ENCODE assay signal across 8 mouse cellular contexts in genomic region chr12:30911261-30912047, GRCm38 (mm10). TPM values are rescaled to one million over a fixed set of nuclear protein-coding genes. Genes with fewer than 3 reads are reported as not detected.
DNase-seq lines count a peak whose midpoint lies in the region; ATAC-seq and TF ChIP-seq lines count a peak whose summit lies in the region.

Acp1 (minus strand) TSS chr12:30911589.
Sh3yl1 (plus strand) TSS chr12:30911668.

- under 1% methylated on average over 52 of the region's 52 CpGs for WGBS in hindbrain, embryonic 15.5 days

- no peaks in the 10 kb centered on the region for H3K36me3 ChIP-seq in hindbrain, embryonic 15.5 days

- H3K27me3 ChIP-seq in Patski, result no peaks in the 10 kb centered on the region
- H3K27me3 ChIP-seq in hindbrain, embryonic 15.5 days, result no peaks in the 10 kb centered on the region

- CTCF ChIA-PET in Patski (lab: Charles Lee), result no interaction called here

- no peaks in the 10 kb centered on the region for H3K9me3 ChIP-seq in hindbrain, embryonic 15.5 days

- in situ Hi-C loops in Patski (cut with MboI; ENCODE audit: low pct_unique_long_range_greater_than_20kb), result no loop called here

- peak within 1 kb of the TSS; percentile 70 for H3K4me2 ChIP-seq in hindbrain, embryonic 15.5 days

- H3K27ac ChIP-seq in hindbrain, embryonic 15.5 days (replicated peaks), result peak within 1 kb of the TSS; percentile 72

- peak within 1 kb of the TSS; percentile 85 for H3K9ac ChIP-seq in hindbrain, embryonic 15.5 days

- ATAC-seq in Patski, result peak; percentile 97
- peak; percentile 98 for ATAC-seq in hindbrain, embryonic 15.5 days (ENCODE audit: low FRiP score, low read depth)

- POLR2A ChIA-PET in Patski (lab: Charles Lee), result interaction anchor here (1.2 kb wide), 1 partner anchor 93 kb away, joined by 3 read pairs; no protein-coding TSS in a partner anchor

- DNase-seq in Patski (ENCODE audit: low read depth, low spot score), result no peak
- peak; percentile 98 to 99 for DNase-seq in cerebellum, postnatal 14 days
- DNase-seq in frontal cortex, postnatal 25 days (ENCODE audit: low spot score in 2 of 2), result peak; percentile 90 to 92
- DNase-seq in left cerebral cortex, adult 11 months (ENCODE audit: low spot score), result peak; percentile 90
- peak; percentile 95 to 97 for DNase-seq in lung, postnatal 4 days
- peak; percentile 90 for DNase-seq in retina, postnatal 7 days (ENCODE audit: low read depth, low spot score)
- DNase-seq in urinary bladder, adult 2 months (ENCODE audit: low spot score), result peak; percentile 89

- peak within 1 kb of the TSS; percentile 77 for H3K4me3 ChIP-seq in hindbrain, embryonic 15.5 days

- no peak for TF ChIP-seq CTCF in Patski (IDR thresholded peaks at IDR 0.05)

- peaks cover 25% of the 10 kb centered on the region for H3K4me1 ChIP-seq in hindbrain, embryonic 15.5 days (replicated peaks)

RNA-seq across cellular contexts. Expression of gene Acp1, which starts in this region (rescaled TPM):
- 80.1 TPM for polyA plus RNA-seq in Patski (2021)
- 98.6 and 111 TPM in 2 replicates for polyA plus RNA-seq in hindbrain, embryonic 15.5 days (2015; fragmentation: Nextera tagmentation; extraction: Ambion mirVana)
- 10.5 and 20.4 TPM in 2 replicates for polyA plus RNA-seq in urinary bladder, adult 2 months (2012; rRNA removed)

RNA-seq across cellular contexts. Expression of gene Sh3yl1, which starts in this region (rescaled TPM):
- 13.3 TPM for polyA plus RNA-seq in Patski (2021)
- 48.7 and 50.2 TPM in 2 replicates for polyA plus RNA-seq in hindbrain, embryonic 15.5 days (2015; fragmentation: Nextera tagmentation; extraction: Ambion mirVana)
- 19.4 and 27.4 TPM in 2 replicates for polyA plus RNA-seq in urinary bladder, adult 2 months (2012; rRNA removed)
